Mouse (Mus musculus) heart, embryonic 11.5 days (tissue): ENCODE results near the gene M1ap. TPM values are rescaled to one million over a fixed set of nuclear protein-coding genes. Genes with fewer than 3 reads are reported as not detected.

Experiments
- ATAC-seq: fragments of 200-750 bp; cut with Nextera tagmentation; replicated peaks from 2 replicates; pipeline ENCODE4 v1.8.0; 2017; ENCODE audit warnings: moderate library complexity; ENCODE audit not compliant: insufficient number of reproducible peaks, low FRiP score, low TSS enrichment
- H3K27ac ChIP-seq: fragments of 300-500 bp; sonication (generic); 2 replicates; pipeline ENCODE4 v1.5.1; 2014; ENCODE audit warnings: mild to moderate bottlenecking, low read depth, low read length
- H3K27me3 ChIP-seq: fragments of 300-500 bp; sonication (generic); 2 replicates; pipeline ENCODE4 v1.6.1; 2014; ENCODE audit warnings: mild to moderate bottlenecking, low read length, mixed read lengths; ENCODE audit not compliant: control insufficient read depth, insufficient read depth
- H3K36me3 ChIP-seq: fragments of 300-500 bp; sonication (generic); 2 replicates; pipeline ENCODE4 v1.6.1; 2014; ENCODE audit warnings: mild to moderate bottlenecking, low read length, moderate library complexity, mixed read lengths; ENCODE audit not compliant: control insufficient read depth, insufficient read depth
- H3K4me1 ChIP-seq: fragments of 300-500 bp; sonication (generic); 2 replicates; pipeline ENCODE4 v1.6.1; 2014; ENCODE audit warnings: low read length; ENCODE audit not compliant: control insufficient read depth, insufficient read depth
- H3K4me2 ChIP-seq: fragments of 300-500 bp; sonication (generic); 2 replicates; pipeline ENCODE4 v1.6.1; 2014; ENCODE audit warnings: mild to moderate bottlenecking, moderate library complexity
- H3K4me3 ChIP-seq: fragments of 300-500 bp; sonication (generic); 2 replicates; pipeline ENCODE4 v1.5.1; 2014; ENCODE audit warnings: low read depth, low read length
- H3K9ac ChIP-seq: fragments of 300-500 bp; sonication (generic); 2 replicates; pipeline ENCODE4 v1.6.1; 2014; ENCODE audit warnings: mild to moderate bottlenecking, low read depth, low read length, moderate library complexity
- H3K9me3 ChIP-seq: fragments of 300-500 bp; sonication (generic); replicated peaks from 2 replicates; pipeline ENCODE4 v1.6.1; 2016; ENCODE audit warnings: low read length; ENCODE audit not compliant: control insufficient read depth
- WGBS: fragments of 180-500 bp; shearing (Covaris S2); extraction: QIAGEN DNeasy Blood & Tissue Kit; methylation state at CpG from one replicate; pipeline ENCODE4 v1.1.7; 2014; ENCODE audit not compliant: insufficient replicate concordance; 5-methylcytosine and 5-hydroxymethylcytosine counted together
- polyA plus RNA-seq: library from polyadenylated mRNA; unstranded; fragments of >200 nt; fragmentation: Nextera tagmentation; extraction: Ambion mirVana; gene quantifications from 2 replicates; pipeline ENCODE4 v1.2.1, GENCODE M21; 2014

Gene M1ap
- polyA plus RNA-seq, 1 experiment from 2014 or later: 0.70 TPM

DNA sequence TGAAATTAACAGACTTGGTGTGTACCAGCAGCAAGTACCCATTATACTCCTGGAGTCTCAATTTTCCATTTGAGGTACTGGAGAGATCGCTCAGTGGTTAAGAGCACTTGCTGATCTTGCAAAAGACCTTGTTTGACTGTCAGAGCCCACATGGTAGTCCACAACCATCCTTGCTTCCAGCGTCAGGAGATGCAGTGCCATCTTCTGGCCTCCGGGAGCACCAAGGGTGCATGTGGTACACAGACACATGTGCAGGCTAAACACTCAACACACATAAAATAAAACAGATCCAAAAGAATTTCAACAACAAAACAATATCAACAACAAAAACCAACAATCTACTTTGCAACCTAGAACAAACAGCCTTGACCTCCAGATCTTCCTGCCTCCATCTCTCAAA lies 21.7 kb upstream of the M1ap start:
- Histone ChIP-seq H3K4me2 (no peak overlapping the region), H3K27ac (no peak overlapping the region), H3K27me3 (peaks cover 2% of the 10 kb centered on the region; the same call in 1 of the 2 replicates), H3K4me1 (no peaks in the 10 kb centered on the region), H3K4me3 (no peak overlapping the region), H3K9me3 (no peaks in the 10 kb centered on the region), H3K9ac (no peak overlapping the region), H3K36me3 (no peaks in the 10 kb centered on the region)
- no peak for ATAC-seq
- 52% methylated on average over 3 of the region's 3 CpGs for WGBS

- peaks cover 7% of the 10 kb centered on the region; the same call in 1 of the 2 replicates for H3K27me3 ChIP-seq
- H3K36me3 ChIP-seq: no peaks in the 10 kb centered on the region
- 72% methylated on average over 10 of the region's 10 CpGs for WGBS
- H3K9me3 ChIP-seq: no peaks in the 10 kb centered on the region
- H3K9ac ChIP-seq: no peak overlapping the region
- no peak overlapping the region for H3K27ac ChIP-seq
- no peak overlapping the region for H3K4me3 ChIP-seq
- no peak for ATAC-seq
- H3K4me1 ChIP-seq: no peaks in the 10 kb centered on the region
- no peak overlapping the region for H3K4me2 ChIP-seq
Observed at GRCm38 (mm10) chr6:82926106-82926505, 20.6 kb upstream of the M1ap start.

DNA sequence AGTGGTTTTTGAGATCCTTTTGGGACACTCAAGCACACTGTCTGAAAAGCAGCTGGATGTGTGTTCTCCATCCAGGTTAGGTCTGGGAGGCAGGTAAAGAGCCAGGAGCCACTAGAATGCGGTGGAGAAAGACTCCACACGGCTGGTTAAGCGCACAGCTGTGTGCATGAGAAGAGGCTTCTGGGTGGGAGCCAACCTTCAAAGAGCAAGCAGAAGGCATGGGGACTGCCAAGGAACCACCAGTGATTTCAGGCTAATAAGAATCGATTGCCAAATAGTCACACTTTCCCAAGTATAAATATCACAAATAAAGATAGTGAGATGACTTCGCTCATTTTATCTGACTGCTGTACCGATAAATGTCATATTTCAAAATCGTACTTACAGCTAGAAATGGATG lies 20.2 kb upstream of the M1ap start:
- Histone ChIP-seq H3K27ac (no peak overlapping the region), H3K9me3 (no peaks in the 10 kb centered on the region), H3K9ac (no peak overlapping the region), H3K4me2 (no peak overlapping the region), H3K36me3 (no peaks in the 10 kb centered on the region), H3K4me3 (no peak overlapping the region), H3K27me3 (peaks cover 7% of the 10 kb centered on the region; the same call in 1 of the 2 replicates), H3K4me1 (no peaks in the 10 kb centered on the region)
- 82% methylated on average over 7 of the region's 7 CpGs for WGBS
- no peak for ATAC-seq

DNA sequence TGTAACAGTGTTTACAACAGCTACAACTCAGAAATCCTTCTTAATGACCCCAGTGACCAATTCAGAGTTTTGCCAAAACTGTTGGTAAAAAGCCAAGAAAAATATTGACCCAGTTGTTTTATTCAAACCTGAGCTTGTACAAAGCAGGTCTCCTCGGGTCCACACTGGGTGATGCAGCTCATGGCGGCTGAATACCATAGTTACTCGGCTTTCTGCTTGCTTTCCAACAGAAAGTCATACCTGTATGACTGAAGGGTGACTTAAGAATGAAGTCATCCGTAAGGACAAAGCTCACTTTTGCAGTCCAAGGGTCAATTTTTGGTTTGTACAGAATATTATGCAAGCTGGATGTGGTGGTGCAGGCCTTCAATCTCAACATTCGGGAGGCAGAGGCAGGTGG lies 19.1 kb upstream of the M1ap start:
- H3K9me3 ChIP-seq: no peaks in the 10 kb centered on the region
- no peak overlapping the region for H3K27ac ChIP-seq
- 62% methylated on average over 5 of the region's 5 CpGs for WGBS
- ATAC-seq: no peak
- no peaks in the 10 kb centered on the region for H3K36me3 ChIP-seq
- H3K4me2 ChIP-seq: no peak overlapping the region
- H3K27me3 ChIP-seq: peaks cover 11% of the 10 kb centered on the region; the same call in 1 of the 2 replicates
- H3K9ac ChIP-seq: no peak overlapping the region
- no peak overlapping the region for H3K4me3 ChIP-seq
- H3K4me1 ChIP-seq: no peaks in the 10 kb centered on the region

- H3K27ac ChIP-seq: no peak overlapping the region
- no peak overlapping the region for H3K4me3 ChIP-seq
- H3K27me3 ChIP-seq: peaks cover 46% of the 10 kb centered on the region
- H3K4me2 ChIP-seq: no peak overlapping the region
- no peaks in the 10 kb centered on the region for H3K9me3 ChIP-seq
- peaks cover 3% of the 10 kb centered on the region; the same call in 1 of the 2 replicates for H3K4me1 ChIP-seq
- 85% methylated on average over 3 of the region's 3 CpGs for WGBS
- no peak for ATAC-seq
- H3K36me3 ChIP-seq: no peaks in the 10 kb centered on the region
- H3K9ac ChIP-seq: no peak overlapping the region
Observed at GRCm38 (mm10) chr6:82934616-82935230, 12.0 kb upstream of the M1ap start.

GRCm38 (mm10) chr6:82939167-82939912 lies 7.4 kb upstream of the M1ap start, which contains the start of gene Sema4f:
Gene Sema4f, minus strand, starts transcription at chr6:82939769.
- WGBS: 3% methylated on average over 41 of the region's 44 CpGs
- peak; percentile 42; the same call in 1 of the 2 replicates for ATAC-seq
- Histone ChIP-seq H3K27me3 (peaks cover 43% of the 10 kb centered on the region), H3K4me2 (peak within 1 kb of the TSS; percentile 82), H3K4me3 (peak within 1 kb of the TSS; percentile 46), H3K36me3 (no peaks in the 10 kb centered on the region), H3K27ac (no peak within 1 kb of the TSS), H3K9me3 (no peaks in the 10 kb centered on the region), H3K4me1 (peaks cover 3% of the 10 kb centered on the region; the same call in 1 of the 2 replicates), H3K9ac (peak within 1 kb of the TSS; percentile 46)

DNA sequence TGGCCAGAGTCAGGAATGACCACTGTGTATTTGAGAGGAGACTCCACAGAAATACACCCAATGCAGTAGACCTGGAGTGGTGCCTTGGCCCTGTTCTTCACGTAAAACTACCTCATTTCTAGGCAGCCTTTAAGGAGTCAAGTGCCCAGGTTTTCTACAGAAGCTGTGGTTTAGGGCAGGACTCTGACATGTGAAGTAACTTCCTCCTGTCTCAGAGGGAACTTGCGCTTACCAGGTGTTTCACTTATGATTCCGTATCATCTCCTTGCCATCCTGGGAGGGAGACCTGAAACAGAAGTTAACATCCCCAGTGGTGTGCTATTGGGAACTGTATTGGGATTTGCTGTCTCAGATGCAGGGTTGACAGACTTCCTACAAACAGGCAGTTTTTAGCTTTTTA lies 5.9 kb upstream of the M1ap start:
- Histone ChIP-seq H3K9ac (no peak overlapping the region), H3K36me3 (no peaks in the 10 kb centered on the region), H3K4me2 (no peak overlapping the region), H3K27me3 (peaks cover 36% of the 10 kb centered on the region), H3K4me1 (peaks cover 3% of the 10 kb centered on the region; the same call in 1 of the 2 replicates), H3K27ac (no peak overlapping the region), H3K9me3 (no peaks in the 10 kb centered on the region), H3K4me3 (no peak overlapping the region)
- 68% methylated on average over 3 of the region's 3 CpGs for WGBS
- no peak for ATAC-seq

DNA sequence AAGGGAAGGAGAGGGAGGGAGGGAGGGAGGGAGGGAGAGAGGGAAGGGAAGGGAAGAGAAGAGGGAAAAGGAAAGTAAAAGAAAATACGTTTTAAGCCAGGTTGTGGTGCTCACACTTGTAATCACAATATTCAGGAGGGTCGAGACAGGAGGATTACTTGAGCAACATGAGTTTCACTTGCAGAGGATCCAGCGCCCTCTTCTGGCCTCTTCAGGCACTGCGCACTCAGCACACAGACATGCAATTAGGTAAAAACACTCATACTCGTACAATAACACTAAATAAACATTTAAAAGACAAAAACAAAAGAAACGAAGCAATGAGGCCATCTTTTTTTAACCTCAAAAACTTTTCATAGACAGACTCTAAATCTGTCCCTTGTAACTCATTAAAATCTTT lies 952 bp upstream of the M1ap start:
- Histone ChIP-seq H3K4me3 (no peak overlapping the region), H3K27me3 (peaks cover 6% of the 10 kb centered on the region), H3K9ac (no peak overlapping the region), H3K4me1 (no peaks in the 10 kb centered on the region), H3K9me3 (no peaks in the 10 kb centered on the region), H3K27ac (no peak overlapping the region), H3K36me3 (no peaks in the 10 kb centered on the region), H3K4me2 (no peak overlapping the region)
- WGBS: 45% methylated on average over 6 of the region's 6 CpGs
- no peak for ATAC-seq
